Mouse (Mus musculus): ENCODE results near the gene Sdccag8. TPM values are rescaled to one million over a fixed set of nuclear protein-coding genes. Genes with fewer than 3 reads are reported as not detected.
"Not testable (repeated sequence)": the region's sequence is repeated elsewhere in the genome, so short reads cannot be mapped to it uniquely, and the experiment has no call there.

Gene Sdccag8
- polyA plus RNA-seq, 1 experiment: 13.3 TPM

- WGBS: 38% methylated on average over 7 of the region's 7 CpGs
- DNase-seq (ENCODE audit: low read depth, low spot score): no peak
Observed at GRCm38 (mm10) chr1:176933319-176933718, 118.9 kb downstream of the Sdccag8 start.

GRCm38 (mm10) chr1:176934043-176934762 is 119.7 kb downstream of the Sdccag8 start:
- WGBS: 80% methylated on average over 13 of the region's 13 CpGs
- DNase-seq (ENCODE audit: low read depth, low spot score): no peak

GRCm38 (mm10) chr1:176939901-176940341 is 125.5 kb downstream of the Sdccag8 start:
- no peak for DNase-seq (ENCODE audit: low read depth, low spot score)
- WGBS: 72% methylated on average over 8 of the region's 8 CpGs

GRCm38 (mm10) chr1:176941286-176941990 is 127.0 kb downstream of the Sdccag8 start:
- DNase-seq (ENCODE audit: low read depth, low spot score): not testable (repeated sequence)

GRCm38 (mm10) chr1:176943126-176943525 is 128.7 kb downstream of the Sdccag8 start:
- no peak for DNase-seq (ENCODE audit: low read depth, low spot score)
- WGBS: 92% methylated on average over 5 of the region's 5 CpGs

- DNase-seq (ENCODE audit: low read depth, low spot score): no peak
- WGBS: 84% methylated on average over 5 of the region's 5 CpGs
Observed at GRCm38 (mm10) chr1:176943987-176944386, 129.5 kb downstream of the Sdccag8 start.

- no peak for DNase-seq (ENCODE audit: low read depth, low spot score)
- 80% methylated on average over 8 of the region's 8 CpGs for WGBS
Observed at GRCm38 (mm10) chr1:176944458-176945174, 130.2 kb downstream of the Sdccag8 start.

GRCm38 (mm10) chr1:176945175-176945540 is 130.7 kb downstream of the Sdccag8 start:
- 90% methylated on average over 12 of the region's 12 CpGs for WGBS
- no peak for DNase-seq (ENCODE audit: low read depth, low spot score)

- WGBS: 78% methylated on average over 11 of the region's 11 CpGs
- no peak for DNase-seq (ENCODE audit: low read depth, low spot score)
Observed at GRCm38 (mm10) chr1:176946031-176946795, 131.8 kb downstream of the Sdccag8 start.

GRCm38 (mm10) chr1:176946796-176947181 is 132.3 kb downstream of the Sdccag8 start:
- no peak for DNase-seq (ENCODE audit: low read depth, low spot score)
- WGBS: 87% methylated on average over 7 of the region's 7 CpGs

- WGBS: 82% methylated on average over 6 of the region's 6 CpGs
Observed at GRCm38 (mm10) chr1:176948861-176949260, 134.4 kb downstream of the Sdccag8 start.

GRCm38 (mm10) chr1:176949320-176949719 is 134.9 kb downstream of the Sdccag8 start:
- whole genome bisulfite sequencing: 79% methylated on average over 6 of the region's 6 CpGs
- DNase-seq (ENCODE audit: low read depth, low spot score): no peak

More at GRCm38 (mm10) chr1:176948861-176949260, 134.4 kb downstream of the Sdccag8 start:
- no peak for DNase-seq (ENCODE audit: low read depth, low spot score)

- 85% methylated on average over 6 of the region's 6 CpGs for WGBS
- DNase-seq (ENCODE audit: low read depth, low spot score): no peak
Observed at GRCm38 (mm10) chr1:176950061-176950460, 135.6 kb downstream of the Sdccag8 start.

- no peak for DNase-seq (ENCODE audit: low read depth, low spot score)
- 83% methylated on average over 7 of the region's 7 CpGs for WGBS
Observed at GRCm38 (mm10) chr1:176951836-176952235, 137.4 kb downstream of the Sdccag8 start.

GRCm38 (mm10) chr1:176958311-176958710 is 143.9 kb downstream of the Sdccag8 start:
- 87% methylated on average over 2 of the region's 2 CpGs for WGBS

GRCm38 (mm10) chr1:176961716-176962115 is 147.3 kb downstream of the Sdccag8 start:
- no peak for DNase-seq (ENCODE audit: low read depth, low spot score)
- WGBS: 98% methylated on average over 10 of the region's 10 CpGs

More at GRCm38 (mm10) chr1:176958311-176958710, 143.9 kb downstream of the Sdccag8 start:
- no peak for DNase-seq (ENCODE audit: low read depth, low spot score)

GRCm38 (mm10) chr1:176962894-176963293 is 148.4 kb downstream of the Sdccag8 start:
- DNase-seq (ENCODE audit: low read depth, low spot score): no peak
- 85% methylated on average over 5 of the region's 5 CpGs for WGBS

- 68% methylated on average over 3 of the region's 3 CpGs for WGBS
- no peak for DNase-seq (ENCODE audit: low read depth, low spot score)
Observed at GRCm38 (mm10) chr1:176967299-176967698, 152.8 kb downstream of the Sdccag8 start.

- DNase-seq (ENCODE audit: low read depth, low spot score): no peak
- 76% methylated on average over 16 of the region's 16 CpGs for WGBS
Observed at GRCm38 (mm10) chr1:176970635-176971478, 156.4 kb downstream of the Sdccag8 start.

All from large intestine, adult 2 months (tissue).